In genomic region chr8:126298296-126299093, GRCm38 (mm10) we compare ENCODE assay signal across 8 mouse cellular contexts. TPM values are rescaled to one million over a fixed set of nuclear protein-coding genes. Genes with fewer than 3 reads are reported as not detected.
DNase-seq lines count a peak whose midpoint lies in the region; ATAC-seq and TF ChIP-seq lines count a peak whose summit lies in the region.

TSS of gene Slc35f3 (plus strand) at chr8:126298558.

- H3K27ac ChIP-seq in forebrain, embryonic 13.5 days: no peak within 1 kb of the TSS
- H3K27ac ChIP-seq in left cerebral cortex, adult 2 months: peak within 1 kb of the TSS; percentile 93

- no peaks in the 10 kb centered on the region for H3K36me3 ChIP-seq in forebrain, embryonic 13.5 days (ENCODE audit: poor library complexity, severe bottlenecking)

- intact Hi-C loops in left cerebral cortex, adult 2 months (cut with DNase I): no loop called here

- peaks cover 32% of the 10 kb centered on the region for H3K27me3 ChIP-seq in forebrain, embryonic 13.5 days

- no peak; the same call in 1 of the 2 replicates for TF ChIP-seq CTCF in left cerebral cortex, adult 2 months (IDR thresholded peaks at IDR 0.05)

- peak; percentile 54; the same call in 1 of the 2 replicates for ATAC-seq in cerebellum, adult (ENCODE audit: insufficient number of reproducible peaks, low FRiP score, low TSS enrichment)
- peak; percentile 78 for ATAC-seq in forebrain, embryonic 13.5 days
- no peak for ATAC-seq in megakaryocyte-erythroid progenitor cell, adult 5-6 weeks (replicated peaks; ENCODE audit: low FRiP score, low TSS enrichment, poor library complexity, severe bottlenecking)

- peaks cover 4% of the 10 kb centered on the region; the same call in 1 of the 2 replicates for H3K4me1 ChIP-seq in forebrain, embryonic 13.5 days

- no peaks in the 10 kb centered on the region for H3K9me3 ChIP-seq in forebrain, embryonic 13.5 days (replicated peaks)

- H3K4me3 ChIP-seq in forebrain, embryonic 13.5 days: peak within 1 kb of the TSS; percentile 56
- peak within 1 kb of the TSS; percentile 73 for H3K4me3 ChIP-seq in left cerebral cortex, adult 2 months

- H3K4me2 ChIP-seq in forebrain, embryonic 13.5 days: peak within 1 kb of the TSS; percentile 97

- peak within 1 kb of the TSS; percentile 70 for H3K9ac ChIP-seq in forebrain, embryonic 13.5 days

- DNase-seq in Muller cell, postnatal 12 days (ENCODE audit: inconsistent ontology term): peak; percentile 62
- peak; percentile 3 for DNase-seq in induced T-regulatory cell, adult 2 months (ENCODE audit: low read depth)
- peak; percentile 78 to 80 for DNase-seq in left cerebral cortex, adult 2 months (ENCODE audit: extremely low spot score in 1 of 2, low spot score in 2 of 2)
- peak; percentile 5 for DNase-seq in lung, postnatal 25 days (ENCODE audit: low spot score)
- DNase-seq in right cerebral cortex, postnatal 25 days: peak; percentile 79

- 1% methylated on average over 63 of the region's 72 CpGs for WGBS in forebrain, embryonic 13.5 days

RNA-seq across cellular contexts. Expression of gene Slc35f3, which starts in this region (rescaled TPM):
- polyA plus RNA-seq in forebrain, embryonic 13.5 days (2015; fragmentation: Nextera tagmentation; extraction: Ambion mirVana): 0.18 and 0.26 TPM in 2 replicates
- total RNA-seq in left cerebral cortex, adult 2 months (2021): 10 to 100 TPM; 36.9 to 42.5 TPM
- total RNA-seq in megakaryocyte-erythroid progenitor cell, adult 5-6 weeks (2014; fragmentation: Nextera tagmentation): not detected in 2 replicates
- total RNA-seq in megakaryocyte-erythroid progenitor cell, adult 5-6 weeks (2017): not detected in 2 replicates

Comparison
In these comparisons a context has a peak if more than half of its experiments do, and no peak if none do; other contexts are left out.
1. RNA of gene Slc35f3 (total RNA-seq): 36.9 to 42.5 TPM in left cerebral cortex, adult 2 months; not detected in megakaryocyte-erythroid progenitor cell, adult 5-6 weeks; every median in the first group is over 10 times any median in the second.
2. Peak in ATAC-seq, H3K4me3 ChIP-seq, H3K9ac ChIP-seq and H3K4me2 ChIP-seq in forebrain, embryonic 13.5 days; RNA of the gene not detected or under 1 TPM.
3. DNase-seq: peak in every context shown above with its lines; median percentile 79 in left cerebral cortex, adult 2 months; 79 in right cerebral cortex, postnatal 25 days; 62 in Muller cell, postnatal 12 days; 5 in lung, postnatal 25 days; 3 in induced T-regulatory cell, adult 2 months.